Mouse (Mus musculus) testis, adult 2 months (tissue): ENCODE measurements at regions not wholly inside any gene's neighbourhood (a gene's known extent, or its start where the extent isn't known, plus 50 kb on each side); places are given as distances from the start of the nearest gene placed in this dataset.

Experiments used
- CTCF ChIP-seq: fragments of 200-500 bp; IDR thresholded peaks from 2 replicates; pipeline ENCODE4 v1.5.1; 2012; ENCODE audit warnings: low read depth, mild to moderate bottlenecking, inconsistent platforms, low read length, moderate library complexity; ENCODE audit not compliant: control insufficient read depth, insufficient read depth, insufficient replicate concordance
- POLR2A ChIP-seq: fragments of 200-500 bp; IDR thresholded peaks from 2 replicates; pipeline ENCODE4 v1.6.1; 2012; ENCODE audit warnings: low read depth, mild to moderate bottlenecking, inconsistent platforms, low read length, moderate library complexity; ENCODE audit not compliant: control insufficient read depth

GRCm38 (mm10) chr2:21943676-21944075 lies 283.6 kb upstream of the Myo3a start:
- TF ChIP-seq POLR2A (no peak), CTCF (no peak)
